Mouse (Mus musculus) CH12.LX (cell line): ENCODE measurements around the gene Sfxn3. TPM values are rescaled to one million over a fixed set of nuclear protein-coding genes. Genes with fewer than 3 reads are reported as not detected.

Source experiments
- DNase-seq: peaks from one replicate; pipeline ENCODE4 v3.0.0-alpha.2; 2013; ENCODE audit errors: extremely low read depth
- H3K27ac ChIP-seq: 2 replicates; pipeline ENCODE4 v1.5.1; 2012; ENCODE audit warnings: low read depth, mild to moderate bottlenecking, control low read depth, moderate library complexity; ENCODE audit not compliant: insufficient read depth
- H3K27me3 ChIP-seq: replicated peaks from 2 replicates; pipeline ENCODE3; 2012; ENCODE audit warnings: inconsistent platforms
- H3K36me3 ChIP-seq, 2 experiments: replicated peaks in 1 of 2; 2 replicates each; pipeline versions ENCODE3 to v1.6.1; 2012; ENCODE audit warnings: inconsistent platforms in 1 of 2, low read length in 1 of 2, mild to moderate bottlenecking in 1 of 2, mixed read lengths in 1 of 2, moderate library complexity in 1 of 2; ENCODE audit not compliant: control insufficient read depth in 1 of 2, insufficient read depth in 1 of 2
- H3K4me1 ChIP-seq, 2 experiments: 2 replicates each; pipeline ENCODE4 v1.6.1; 2012; ENCODE audit warnings: inconsistent platforms in 1 of 2, moderate library complexity in 1 of 2; ENCODE audit not compliant: insufficient read depth in 2 of 2, control insufficient read depth in 1 of 2
- H3K4me2 ChIP-seq: 2 replicates; pipeline ENCODE4 v1.6.1; 2012; ENCODE audit warnings: low read depth, mild to moderate bottlenecking, control low read depth; ENCODE audit not compliant: poor library complexity, insufficient read depth, severe bottlenecking
- H3K4me3 ChIP-seq, 3 experiments: fragments of 150-350 bp in 1 of 3; sonication (generic) in 1 of 3; replicated peaks in 1 of 3; 2 replicates each; pipeline versions ENCODE3 to v1.5.1; 2011 to 2012; ENCODE audit warnings: low read depth in 2 of 3, low read length in 2 of 3, mild to moderate bottlenecking in 2 of 3, moderate library complexity in 2 of 3, control low read depth in 1 of 3, improper control_type of control experiment in 1 of 3, inconsistent platforms in 1 of 3, mixed read lengths in 1 of 3; ENCODE audit not compliant: poor library complexity in 1 of 3
- H3K79me2 ChIP-seq: replicated peaks from 2 replicates; pipeline ENCODE4 v1.6.1; 2012; ENCODE audit warnings: mild to moderate bottlenecking, moderate library complexity; ENCODE audit not compliant: control insufficient read depth, poor library complexity, insufficient read depth, severe bottlenecking; ENCODE audit errors: extremely low read depth
- H3K9ac ChIP-seq: 2 replicates; pipeline ENCODE4 v1.6.1; 2012; ENCODE audit warnings: low read depth, mild to moderate bottlenecking, control low read depth, moderate library complexity; ENCODE audit not compliant: insufficient read depth
- H3K9me3 ChIP-seq: replicated peaks from 2 replicates; pipeline ENCODE3; 2012; ENCODE audit warnings: low read length, inconsistent platforms, mixed read lengths
- CHD1 ChIP-seq: IDR thresholded peaks from 2 replicates; pipeline ENCODE4 v1.6.1; 2012; ENCODE audit warnings: low read depth, low read length, improper control_type of control experiment, inconsistent platforms
- CHD2 ChIP-seq: IDR thresholded peaks from 2 replicates; pipeline ENCODE4 v1.6.1; 2011; ENCODE audit warnings: low read length, improper control_type of control experiment
- CTCF ChIP-seq, 2 experiments: IDR thresholded peaks in 1 of 2; conservative IDR thresholded peaks in 1 of 2; 2 replicates each; pipeline ENCODE4 v1.5.1; 2011 to 2012; ENCODE audit warnings: low read depth in 2 of 2, low read length in 2 of 2, improper control_type of control experiment in 1 of 2, inconsistent platforms in 1 of 2, mild to moderate bottlenecking in 1 of 2, moderate library complexity in 1 of 2
- E2F4 ChIP-seq: IDR thresholded peaks from 2 replicates; pipeline ENCODE4 v1.6.1; 2011; ENCODE audit warnings: low read depth, low read length, improper control_type of control experiment; ENCODE audit not compliant: insufficient replicate concordance
- ELF1 ChIP-seq: IDR thresholded peaks from 2 replicates; pipeline ENCODE4 v1.6.1; 2014; ENCODE audit warnings: low read depth, mild to moderate bottlenecking, inconsistent platforms, low read length, improper control_type of control experiment
- EP300 ChIP-seq: IDR thresholded peaks from 2 replicates; pipeline ENCODE4 v1.6.1; 2011; ENCODE audit warnings: low read length, improper control_type of control experiment
- ETS1 ChIP-seq: conservative IDR thresholded peaks from 2 replicates; pipeline ENCODE4 v1.6.1; 2012; ENCODE audit warnings: low read depth, mild to moderate bottlenecking, inconsistent platforms, low read length, improper control_type of control experiment, moderate library complexity
- HCFC1 ChIP-seq: IDR thresholded peaks from 2 replicates; pipeline ENCODE4 v1.6.1; 2012; ENCODE audit warnings: low read depth, mild to moderate bottlenecking, inconsistent platforms, low read length, improper control_type of control experiment
- IRF4 ChIP-seq: IDR thresholded peaks from 2 replicates; pipeline ENCODE4 v1.6.1; 2014; ENCODE audit warnings: low read depth, mild to moderate bottlenecking, inconsistent platforms, low read length, improper control_type of control experiment
- JUN ChIP-seq: IDR thresholded peaks from 2 replicates; pipeline ENCODE4 v1.6.1; 2011; ENCODE audit warnings: low read depth, mild to moderate bottlenecking, low read length, improper control_type of control experiment, moderate library complexity; ENCODE audit not compliant: insufficient read depth
- JUND ChIP-seq: conservative IDR thresholded peaks from 2 replicates; pipeline ENCODE4 v1.6.1; 2011; ENCODE audit warnings: low read depth, low read length, improper control_type of control experiment
- KAT2A ChIP-seq: IDR thresholded peaks from 2 replicates; pipeline ENCODE4 v1.6.1; 2012; ENCODE audit warnings: low read length, improper control_type of control experiment, inconsistent platforms; ENCODE audit not compliant: insufficient replicate concordance
- MAX ChIP-seq: IDR thresholded peaks from 2 replicates; pipeline ENCODE4 v1.6.1; 2011; ENCODE audit warnings: low read length, improper control_type of control experiment
- MAZ ChIP-seq: IDR thresholded peaks from 2 replicates; pipeline ENCODE4 v1.6.1; 2012; ENCODE audit warnings: low read depth, mild to moderate bottlenecking, inconsistent platforms, low read length, improper control_type of control experiment, moderate library complexity
- MEF2A ChIP-seq: IDR thresholded peaks from 2 replicates; pipeline ENCODE4 v1.6.1; 2014; ENCODE audit warnings: low read depth, mild to moderate bottlenecking, inconsistent platforms, low read length, improper control_type of control experiment, borderline replicate concordance
- MYC ChIP-seq: IDR thresholded peaks from 2 replicates; pipeline ENCODE4 v1.6.1; 2011; ENCODE audit warnings: low read depth, mild to moderate bottlenecking, improper control_type of control experiment, low read length
- NRF1 ChIP-seq: IDR thresholded peaks from 2 replicates; pipeline ENCODE4 v1.6.1; 2014; ENCODE audit warnings: low read depth, mild to moderate bottlenecking, inconsistent platforms, low read length, improper control_type of control experiment, moderate library complexity
- POLR2A ChIP-seq: IDR thresholded peaks from 2 replicates; pipeline ENCODE4 v1.6.1; 2011; ENCODE audit warnings: low read depth, mild to moderate bottlenecking, improper control_type of control experiment, low read length
- POLR2AphosphoS2 ChIP-seq: IDR thresholded peaks from 2 replicates; pipeline ENCODE4 v1.6.1; 2011; ENCODE audit warnings: low read depth, low read length, improper control_type of control experiment
- RAD21 ChIP-seq: IDR thresholded peaks from 2 replicates; pipeline ENCODE4 v1.6.1; 2011; ENCODE audit warnings: low read depth, mild to moderate bottlenecking, low read length, improper control_type of control experiment, moderate library complexity
- SIN3A ChIP-seq: IDR thresholded peaks from 2 replicates; pipeline ENCODE4 v1.6.1; 2012; ENCODE audit warnings: low read length, improper control_type of control experiment, inconsistent platforms
- SMC3 ChIP-seq: IDR thresholded peaks from 2 replicates; pipeline ENCODE4 v1.6.1; 2011; ENCODE audit warnings: low read depth, low read length, improper control_type of control experiment
- UBTF ChIP-seq: IDR thresholded peaks from 2 replicates; pipeline ENCODE4 v1.6.1; 2012; ENCODE audit warnings: low read depth, mild to moderate bottlenecking, inconsistent platforms, low read length, improper control_type of control experiment, moderate library complexity
- USF1 ChIP-seq: IDR thresholded peaks from 2 replicates; pipeline ENCODE4 v1.6.1; 2014; ENCODE audit warnings: low read depth, mild to moderate bottlenecking, inconsistent platforms, low read length, improper control_type of control experiment
- USF2 ChIP-seq: conservative IDR thresholded peaks from 2 replicates; pipeline ENCODE4 v1.6.1; 2011; ENCODE audit warnings: low read depth, low read length, improper control_type of control experiment
- ZC3H11A ChIP-seq: IDR thresholded peaks from 2 replicates; pipeline ENCODE4 v1.6.1; 2012; ENCODE audit warnings: low read depth, mild to moderate bottlenecking, inconsistent platforms, low read length, improper control_type of control experiment
- dilution Hi-C: fragments of 300-500 bp; cut with MboI; formaldehyde crosslinking; loops from 2 replicates; pipeline ENCODE4 v1.14.3; 2020; ENCODE audit warnings: low sequenced_read_pairs; ENCODE audit not compliant: extremely low pct_unique_long_range_greater_than_20kb, extremely low pct_ligation_motif_present
- in situ Hi-C: fragments of 300-500 bp; cut with MboI; formaldehyde crosslinking; loops from 3 replicates; pipeline ENCODE4 v1.14.3; 2019; ENCODE audit warnings: low sequenced_read_pairs, low pct_ligation_motif_present, low pct_unique_long_range_greater_than_20kb, mixed read lengths
- polyA plus RNA-seq: library from polyadenylated mRNA; unstranded; fragments of >175 nt; gene quantifications from 2 replicates; pipeline ENCODE4 v1.2.1, GENCODE M21; 2012; ENCODE audit warnings: low read depth; ENCODE audit not compliant: insufficient read length
- total RNA-seq, 2 experiments: library from RNA; depleted of rRNA; stranded (reverse); fragments of 300-350 nt in 1 of 2; fragments of >200 nt in 1 of 2; gene quantifications; 2 replicates each; pipeline ENCODE4 v1.2.3; 2012 to 2014

The Sfxn3 gene
- total and polyA plus RNA-seq, 3 experiments = 1.4 to 4.2 (median 3.6) TPM

GRCm38 (mm10) chr19:45056364-45056763 lies 9.1 kb downstream of the Sfxn3 start:
- no peak for TF ChIP-seq HCFC1
- peak; percentile 56 for TF ChIP-seq SMC3
- no peak for TF ChIP-seq USF1
- no peak for TF ChIP-seq CHD1
- peak; percentile 29 to 86; a peak in 2 of 4 replicates for TF ChIP-seq CTCF (conservative IDR thresholded peaks at IDR 0.05 in 1 of 2, IDR thresholded peaks at IDR 0.05 in 1 of 2; ENCODE audit: low read depth in 2 of 2, low read length in 2 of 2)
- no peak for TF ChIP-seq MAZ
- no peak for TF ChIP-seq SIN3A
- TF ChIP-seq KAT2A = no peak
- no peak for TF ChIP-seq POLR2A
- TF ChIP-seq NRF1 = no peak
- peak; percentile 82 for TF ChIP-seq RAD21
- no peak for TF ChIP-seq IRF4
- Histone ChIP-seq H3K36me3 (peaks cover 16 to 34% of the 10 kb centered on the region in 2 experiments), H3K9me3 (no peaks in the 10 kb centered on the region), H3K4me1 (peaks cover 0 to 16% of the 10 kb centered on the region in 2 experiments; a peak in 3 of 4 replicates), H3K9ac (no peak overlapping the region), H3K4me3 (no peak overlapping the region), H3K27me3 (no peaks in the 10 kb centered on the region), H3K79me2 (no peaks in the 10 kb centered on the region; the same call in 1 of the 2 replicates), H3K27ac (no peak overlapping the region), H3K4me2 (no peak overlapping the region; the same call in 1 of the 2 replicates)
- dilution Hi-C loops (no loop called here), in situ Hi-C loops (loop anchor here (10.0 kb wide), 1 partner anchor 98 kb away; the partner anchor contains the start of gene Tlx1)
- peak; percentile 51 for DNase-seq

GRCm38 (mm10) chr19:45056908-45057698 lies 9.8 kb downstream of the Sfxn3 start:
- no peak overlapping the region for H3K4me3 ChIP-seq
- no peak overlapping the region for H3K27ac ChIP-seq

More at GRCm38 (mm10) chr19:45056908-45057698, 9.8 kb downstream of the Sfxn3 start:
- Histone ChIP-seq H3K9me3 (no peaks in the 10 kb centered on the region), H3K9ac (peak overlapping the region; percentile 94), H3K79me2 (no peaks in the 10 kb centered on the region; the same call in 1 of the 2 replicates), H3K4me2 (peak overlapping the region; percentile 73), H3K4me1 (peaks cover 0 to 16% of the 10 kb centered on the region in 2 experiments; a peak in 3 of 4 replicates), H3K36me3 (peaks cover 16 to 29% of the 10 kb centered on the region in 2 experiments), H3K27me3 (no peaks in the 10 kb centered on the region)
- DNase-seq = no peak
- in situ Hi-C loops (loop anchor here (10.0 kb wide), 1 partner anchor 98 kb away; the partner anchor contains the start of gene Tlx1), dilution Hi-C loops (no loop called here)
- TF ChIP-seq MAX = no peak
- TF ChIP-seq ELF1 = no peak
- no peak for TF ChIP-seq SMC3
- no peak for TF ChIP-seq CTCF (conservative IDR thresholded peaks at IDR 0.05 in 1 of 2, IDR thresholded peaks at IDR 0.05 in 1 of 2; ENCODE audit: low read depth in 2 of 2, low read length in 2 of 2)
- no peak for TF ChIP-seq MEF2A
- TF ChIP-seq JUND = no peak
- no peak for TF ChIP-seq USF2
- no peak for TF ChIP-seq ETS1
- TF ChIP-seq ZC3H11A = no peak
- no peak for TF ChIP-seq E2F4
- no peak for TF ChIP-seq POLR2AphosphoS2
- no peak for TF ChIP-seq NRF1
- no peak for TF ChIP-seq USF1
- no peak for TF ChIP-seq HCFC1
- TF ChIP-seq MYC = no peak
- TF ChIP-seq CHD2 = no peak
- TF ChIP-seq JUN = no peak
- TF ChIP-seq UBTF = no peak
- no peak for TF ChIP-seq EP300
